ENCODE assay signal across 34 mouse cellular contexts in genomic region chr10:63341351-63341750, GRCm38 (mm10).
"Had no signal": no experiment of that assay in that cellular context is flagged by ENCODE, and none has a peak within 500 bp of the region (broad histone marks: within the 10 kb centered on the region; RNA-seq: fewer than 3 reads in every experiment).

No protein-coding gene starts in this region.

- H3K27me3 ChIP-seq: heart, embryonic 12.5 days; heart, embryonic 13.5 days; heart, embryonic 15.5 days; hindbrain, embryonic 12.5 days; hindbrain, embryonic 15.5 days; intestine, embryonic 15.5 days; kidney, embryonic 15.5 days had no signal

- H3K9ac ChIP-seq: heart, embryonic 12.5 days; heart, embryonic 13.5 days; heart, embryonic 15.5 days; hindbrain, embryonic 12.5 days; hindbrain, embryonic 13.5 days; hindbrain, embryonic 14.5 days; hindbrain, embryonic 15.5 days; intestine, embryonic 15.5 days; kidney, embryonic 15.5 days had no signal

- DNase-seq: heart, postnatal 10 days; heart, postnatal 14 days; heart, postnatal 36 days; heart, postnatal 4 days; kidney, adult 11 months; kidney, adult 18-20 months; kidney, adult 2 months; kidney, adult 8-10 months; kidney, adult 9 months; kidney, postnatal 10 days; kidney, postnatal 14 days; kidney, postnatal 25 days; kidney, postnatal 36 days; kidney, postnatal 4 days; layer of hippocampus, adult 9-11 months; layer of hippocampus, postnatal 36 days had no signal

- H3K27ac ChIP-seq: heart, embryonic 13.5 days; heart, embryonic 15.5 days; hindbrain, embryonic 10.5 days; hindbrain, embryonic 12.5 days; hindbrain, embryonic 13.5 days; hindbrain, embryonic 14.5 days; hindbrain, embryonic 15.5 days; hindbrain, postnatal 0 days; intestine, embryonic 15.5 days; kidney, embryonic 15.5 days; kidney, postnatal 0 days; layer of hippocampus, adult 2 months had no signal

- H3K9me3 ChIP-seq: heart, embryonic 13.5 days; heart, embryonic 15.5 days; hindbrain, embryonic 10.5 days; hindbrain, embryonic 12.5 days; hindbrain, embryonic 13.5 days; hindbrain, embryonic 15.5 days; intestine, embryonic 15.5 days; kidney, embryonic 15.5 days had no signal

- H3K4me3 ChIP-seq: heart, embryonic 12.5 days; heart, embryonic 13.5 days; heart, embryonic 15.5 days; hindbrain, embryonic 10.5 days; hindbrain, embryonic 12.5 days; hindbrain, embryonic 13.5 days; hindbrain, embryonic 15.5 days; intestine, embryonic 15.5 days; kidney, embryonic 15.5 days; layer of hippocampus, adult 2 months had no signal

- H3K36me3 ChIP-seq: heart, embryonic 13.5 days; heart, embryonic 15.5 days; hindbrain, embryonic 12.5 days; hindbrain, embryonic 13.5 days; hindbrain, embryonic 15.5 days; intestine, embryonic 15.5 days; kidney, embryonic 15.5 days had no signal

- H3K4me2 ChIP-seq: heart, embryonic 11.5 days; heart, embryonic 12.5 days; heart, embryonic 13.5 days; heart, embryonic 15.5 days; hindbrain, embryonic 12.5 days; hindbrain, embryonic 13.5 days; hindbrain, embryonic 14.5 days; hindbrain, embryonic 15.5 days; intestine, embryonic 15.5 days; kidney, embryonic 15.5 days had no signal

- ATAC-seq: hindbrain, embryonic 16.5 days; hindbrain, postnatal 0 days; inflammation-experienced regulatory T-cells, adult 6 months; intestine, embryonic 15.5 days; intestine, embryonic 16.5 days; intestine, postnatal 0 days had no signal
